Mouse (Mus musculus) adrenal gland (tissue): ENCODE measurements around the gene Gm49373.

Experiments
- intact Hi-C: fragments of 180-260 bp; cut with DNase I; formaldehyde crosslinking; loops from one replicate; pipeline ENCODE4 v1.15.1; 2025
- microRNA-seq, 2 experiments: library from miRNA; unstranded; fragments of <30 nt; microRNA quantifications; one replicate each; pipeline ENCODE4; 2019

The Gm49373 gene

DNA sequence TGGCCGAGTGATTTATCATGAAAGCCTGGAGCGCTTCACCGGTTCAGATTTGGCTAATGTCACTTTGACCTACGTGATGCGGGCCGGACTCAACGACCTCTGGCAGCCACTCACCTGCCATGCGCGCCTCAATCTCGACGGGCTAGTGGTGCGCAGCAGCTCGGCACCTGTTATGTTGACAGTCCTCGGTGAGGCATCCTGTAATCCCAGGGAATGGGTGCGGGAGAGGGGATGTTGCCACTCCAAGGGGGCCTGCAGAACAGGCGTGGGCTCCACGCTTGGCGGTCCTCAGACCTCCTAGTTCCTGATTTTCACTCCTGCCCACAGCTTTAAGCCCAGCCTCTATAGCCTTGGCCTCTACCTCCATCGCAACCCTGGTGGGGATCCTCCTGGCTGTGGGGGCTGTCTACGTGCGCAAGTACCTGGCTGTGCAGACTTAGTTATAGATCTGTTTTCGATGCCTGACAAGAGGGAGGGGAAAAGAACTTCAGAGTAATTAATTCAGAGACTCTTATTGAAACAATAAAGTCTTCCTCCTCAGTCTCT lies 42.8 kb downstream of the Gm49373 start:
- intact Hi-C loops, result loop anchor here (5.0 kb wide), 1 partner anchor 107 kb away; no protein-coding TSS in a partner anchor

- intact Hi-C loops, result loop anchor here (5.0 kb wide), 1 partner anchor 108 kb away; no protein-coding TSS in a partner anchor
These were observed 43.4 kb downstream of the Gm49373 start, which contains the start of gene Icam4 for GRCm38 (mm10) chr9:21029291-21030054. Gene Icam4 (plus strand): TSS chr9:21029373.

DNA sequence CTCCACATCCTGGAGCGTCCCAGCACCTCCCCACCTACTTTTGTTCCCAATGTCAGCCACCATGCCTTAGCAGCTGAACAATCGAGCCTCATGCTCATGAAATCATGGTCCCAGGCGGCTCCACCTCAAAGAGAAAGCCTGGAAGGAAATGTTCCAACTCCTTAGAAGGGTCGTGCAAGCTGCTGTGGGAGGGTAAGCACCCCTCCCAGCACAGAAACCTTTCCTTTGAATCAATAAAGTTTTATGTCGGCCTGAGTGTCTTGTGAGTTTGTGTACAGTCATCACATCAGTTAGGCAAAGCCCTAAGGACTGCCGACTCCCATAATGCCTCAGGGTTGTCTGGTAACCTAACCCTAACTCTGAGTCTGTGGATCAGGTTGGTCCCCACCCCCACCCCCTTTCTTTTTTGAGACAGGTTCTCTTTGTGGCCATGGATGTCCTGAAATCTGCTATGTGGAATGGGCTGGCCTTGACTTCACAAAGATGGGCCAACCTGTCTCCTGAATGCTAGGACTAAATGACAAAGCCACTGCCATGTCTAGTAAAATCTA lies 44.3 kb downstream of the Gm49373 start:
- intact Hi-C loops, result no loop called here

- intact Hi-C loops, result no loop called here
These were observed 45.1 kb downstream of the Gm49373 start for GRCm38 (mm10) chr9:21027774-21028290.

GRCm38 (mm10) chr9:21026849-21027248 lies 46.0 kb downstream of the Gm49373 start:
- intact Hi-C loops, result no loop called here

- intact Hi-C loops, result no loop called here
These were observed 47.6 kb downstream of the Gm49373 start for GRCm38 (mm10) chr9:21025258-21025810.

GRCm38 (mm10) chr9:21022726-21023125 lies 50.2 kb downstream of the Gm49373 start:
- intact Hi-C loops, result no loop called here

DNA sequence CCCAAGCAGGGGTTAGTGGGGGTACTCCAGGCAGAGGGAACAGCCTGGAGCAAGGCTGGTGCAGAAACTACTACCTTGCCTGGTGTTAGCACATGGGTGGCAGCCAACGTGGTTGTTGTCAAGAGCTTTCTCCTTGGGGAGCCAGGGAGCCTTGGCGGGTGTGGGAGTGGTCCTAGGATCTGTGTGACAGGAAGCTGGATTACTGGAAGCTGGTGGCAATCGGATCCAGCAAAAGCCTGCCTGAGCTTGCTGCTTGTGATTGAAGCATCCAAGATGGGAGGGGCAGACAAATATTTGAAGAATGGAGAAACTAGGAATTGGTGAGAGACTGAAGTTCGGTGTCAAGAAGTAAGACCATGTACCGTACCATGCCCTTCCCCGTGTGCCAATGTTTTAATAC lies 50.6 kb downstream of the Gm49373 start:
- intact Hi-C loops, result no loop called here

- intact Hi-C loops, result no loop called here
These were observed 51.5 kb downstream of the Gm49373 start for GRCm38 (mm10) chr9:21021363-21021762.

DNA sequence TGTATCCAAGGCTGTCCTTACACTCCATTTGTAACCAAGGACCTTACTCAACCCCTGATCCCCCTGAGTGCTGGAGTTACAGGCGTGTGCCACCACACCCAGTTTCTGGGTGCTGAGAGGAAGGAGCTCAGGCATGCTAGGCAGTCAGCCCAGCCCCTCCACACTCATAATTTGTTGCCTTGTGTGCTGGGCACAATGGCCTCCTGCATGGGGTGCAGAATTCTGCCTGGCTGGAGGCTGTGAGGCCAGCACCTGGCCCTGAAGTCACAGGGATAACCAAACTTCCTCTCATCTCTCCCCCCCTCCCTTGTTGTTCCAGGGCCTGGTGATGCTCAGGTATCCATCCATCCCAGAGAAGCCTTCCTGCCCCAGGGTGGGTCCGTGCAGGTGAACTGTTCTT lies 54.3 kb downstream of the Gm49373 start:
- intact Hi-C loops, result no loop called here

GRCm38 (mm10) chr9:21017177-21017575 lies 55.7 kb downstream of the Gm49373 start:
- intact Hi-C loops, result no loop called here

GRCm38 (mm10) chr9:21016331-21017176 lies 56.3 kb downstream of the Gm49373 start:
- intact Hi-C loops, result no loop called here

GRCm38 (mm10) chr9:21015571-21016130 lies 57.2 kb downstream of the Gm49373 start, which contains the start of gene Icam1:
Gene Icam1 (plus strand): TSS chr9:21015985.
- intact Hi-C loops, result no loop called here

DNA sequence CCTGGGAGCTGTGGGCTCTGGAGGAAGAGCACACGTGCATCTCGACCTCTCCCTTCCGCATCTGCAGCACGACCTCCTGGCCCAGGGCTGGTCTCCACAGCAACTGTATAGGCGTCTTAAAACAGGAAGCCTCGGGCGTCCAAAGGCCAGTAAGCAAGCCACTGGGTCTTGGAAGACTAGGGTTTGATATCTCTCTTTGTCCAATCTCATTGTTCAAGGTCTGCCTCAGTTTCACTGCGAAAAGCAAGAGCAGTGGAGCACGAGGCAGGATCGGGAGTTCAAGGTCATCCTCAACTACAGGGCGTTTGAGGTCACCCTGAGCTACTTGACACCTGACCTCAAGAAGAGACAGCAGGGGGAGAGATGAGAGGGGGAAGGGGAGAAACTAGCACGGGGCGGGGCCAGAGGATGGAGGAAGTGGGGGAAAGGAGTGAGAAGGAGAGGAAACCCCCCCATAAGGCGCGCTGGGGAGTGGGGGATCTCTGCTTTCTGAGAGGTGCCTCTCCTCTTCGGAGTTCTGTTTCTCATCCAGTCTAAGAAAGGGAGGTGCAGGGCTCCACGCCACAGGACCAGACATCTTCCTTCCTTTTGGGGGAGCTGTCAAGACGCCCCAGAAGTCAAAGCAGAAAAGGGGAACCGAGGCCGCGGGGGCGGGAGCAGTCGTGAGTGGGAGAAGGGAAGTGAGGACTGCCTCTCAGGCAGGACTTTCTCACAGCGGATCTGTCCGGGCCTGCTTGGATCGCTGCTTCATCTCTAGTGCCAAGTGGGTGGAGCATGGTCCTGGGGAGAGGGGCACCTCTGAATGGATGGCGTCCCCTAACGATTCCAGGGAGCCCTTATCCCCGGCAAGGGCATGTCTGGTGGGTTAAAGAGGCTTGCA lies 58.0 kb downstream of the Gm49373 start:
- intact Hi-C loops, result no loop called here

Small RNAs within 50 kb of the gene (microRNA-seq; reads per million reads assigned to microRNA genes)
- gene Mir1900 (0 reads per million in 2 experiments), gene Mir7082 (0.34 to 0.37 reads per million in 2 experiments)
